Mouse (Mus musculus) small intestine, adult 2 months (tissue): ENCODE data around the gene Pth1r. TPM values are rescaled to one million over a fixed set of nuclear protein-coding genes. Genes with fewer than 3 reads are reported as not detected.

Experiments used
- H3K27ac ChIP-seq: fragments of 200-500 bp; 2 replicates; pipeline ENCODE4 v1.5.1; 2012; ENCODE audit warnings: low read depth, low read length, control low read depth, inconsistent platforms; ENCODE audit not compliant: insufficient read depth
- H3K27me3 ChIP-seq: fragments of 200-500 bp; 2 replicates; pipeline ENCODE4 v1.6.1; 2012; ENCODE audit warnings: mild to moderate bottlenecking, moderate library complexity, low read length, inconsistent platforms; ENCODE audit not compliant: control insufficient read depth, insufficient read depth
- H3K36me3 ChIP-seq: fragments of 200-500 bp; 2 replicates; pipeline ENCODE4 v1.6.1; 2012; ENCODE audit warnings: mild to moderate bottlenecking, low read length, control low read depth, inconsistent platforms; ENCODE audit not compliant: control insufficient read depth, insufficient read depth
- H3K4me1 ChIP-seq: fragments of 200-500 bp; 2 replicates; pipeline ENCODE4 v1.6.1; 2012; ENCODE audit warnings: low read length, inconsistent platforms, mixed read lengths; ENCODE audit not compliant: control insufficient read depth, insufficient read depth, insufficient read length
- H3K4me3 ChIP-seq: fragments of 200-500 bp; 2 replicates; pipeline ENCODE4 v1.5.1; 2012; ENCODE audit warnings: low read depth, mild to moderate bottlenecking, control low read depth, inconsistent platforms, low read length, moderate library complexity
- CTCF ChIP-seq: fragments of 200-500 bp; IDR thresholded peaks from 2 replicates; pipeline ENCODE4 v1.5.1; 2012; ENCODE audit warnings: low read depth, mild to moderate bottlenecking, control low read depth, inconsistent platforms, low read length, moderate library complexity, mixed read lengths; ENCODE audit not compliant: insufficient replicate concordance, insufficient read length; ENCODE audit errors: extremely low read depth
- POLR2A ChIP-seq: fragments of 200-500 bp; IDR thresholded peaks from 2 replicates; pipeline ENCODE4 v1.6.1; 2012; ENCODE audit warnings: low read depth, mild to moderate bottlenecking, control low read depth, inconsistent platforms, low read length, moderate library complexity
- WGBS: fragments of 180-500 bp; shearing (Covaris S2); methylation state at CpG from one replicate; pipeline ENCODE4 v1.1.7; 2018; 5-methylcytosine and 5-hydroxymethylcytosine counted together
- polyA plus RNA-seq: library from polyadenylated mRNA; depleted of rRNA; stranded (reverse); fragments of >200 nt; gene quantifications from 2 replicates; pipeline ENCODE4 v1.2.3, GENCODE M21; 2012

The Pth1r gene
- polyA plus RNA-seq, 1 experiment, result 7.3 TPM

DNA sequence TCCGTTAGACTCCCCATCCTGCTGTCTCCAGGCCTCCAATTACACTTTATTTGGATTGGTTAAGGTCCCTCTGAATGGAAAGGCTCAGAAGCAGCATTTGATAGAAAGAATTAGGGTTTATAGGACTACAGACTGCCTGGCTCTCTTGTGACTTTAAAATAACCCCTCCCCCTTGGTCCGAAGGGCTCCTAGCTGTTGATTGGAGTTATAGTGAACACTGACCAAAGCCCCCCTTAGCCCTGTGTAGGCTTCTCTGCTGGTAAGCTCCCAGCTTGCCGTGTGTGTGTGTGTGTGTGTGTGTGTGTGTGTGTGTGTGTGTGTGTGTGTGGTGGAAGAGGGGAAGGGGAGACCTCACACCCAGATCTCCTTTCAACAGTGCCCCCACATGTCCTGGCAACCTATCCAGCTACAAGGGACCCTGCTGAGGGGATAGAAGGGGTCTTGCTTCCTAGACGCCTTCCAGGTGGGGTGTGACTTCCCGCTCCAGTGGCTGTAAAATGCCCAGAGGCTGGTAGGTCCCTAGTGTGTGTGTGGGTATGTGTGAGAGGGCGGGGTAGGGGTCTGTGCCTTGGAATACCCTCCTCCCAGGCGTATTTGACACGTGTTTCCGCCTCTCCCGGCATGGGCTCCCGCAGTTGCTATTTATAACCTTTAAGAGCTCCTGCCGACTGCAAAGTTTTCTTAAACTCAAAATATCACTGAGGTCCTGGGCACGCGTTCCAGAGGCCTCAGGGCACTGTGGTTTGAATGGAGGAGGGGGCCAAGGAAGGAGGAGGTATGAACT, 3.7 kb upstream of the Pth1r start:
- no peak overlapping the region for H3K4me3 ChIP-seq
- H3K27ac ChIP-seq, result no peak overlapping the region
- H3K36me3 ChIP-seq, result no peaks in the 10 kb centered on the region
- 50% methylated on average over 14 of the region's 14 CpGs for WGBS
- no peaks in the 10 kb centered on the region for H3K4me1 ChIP-seq
- H3K27me3 ChIP-seq, result peaks cover 3% of the 10 kb centered on the region
- TF ChIP-seq CTCF (no peak), POLR2A (no peak)

DNA sequence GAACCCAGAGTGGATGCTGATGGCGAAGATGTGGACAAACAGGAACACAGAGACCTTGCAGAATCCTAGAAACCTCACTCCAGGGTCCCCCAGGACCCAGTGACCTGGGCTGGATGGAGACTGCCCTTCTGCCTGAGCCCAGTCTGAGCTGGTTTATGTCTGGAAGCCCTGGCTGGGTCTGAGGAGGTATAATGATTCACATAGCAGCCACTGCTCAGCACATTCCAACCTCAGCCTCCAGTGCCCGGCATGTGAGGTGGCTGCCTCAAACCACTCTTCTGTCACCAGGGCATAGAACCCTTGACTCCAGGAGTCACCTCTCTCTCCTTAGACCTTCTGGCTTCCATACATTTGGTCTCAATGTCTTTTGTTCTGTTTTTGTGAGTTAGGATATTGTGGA, 1.5 kb upstream of the Pth1r start:
- Histone ChIP-seq H3K4me3 (no peak overlapping the region), H3K36me3 (no peaks in the 10 kb centered on the region), H3K27ac (no peak overlapping the region), H3K27me3 (peaks cover 16% of the 10 kb centered on the region), H3K4me1 (no peaks in the 10 kb centered on the region)
- TF ChIP-seq CTCF (no peak), POLR2A (no peak)
- 57% methylated on average over 2 of the region's 2 CpGs for WGBS

DNA sequence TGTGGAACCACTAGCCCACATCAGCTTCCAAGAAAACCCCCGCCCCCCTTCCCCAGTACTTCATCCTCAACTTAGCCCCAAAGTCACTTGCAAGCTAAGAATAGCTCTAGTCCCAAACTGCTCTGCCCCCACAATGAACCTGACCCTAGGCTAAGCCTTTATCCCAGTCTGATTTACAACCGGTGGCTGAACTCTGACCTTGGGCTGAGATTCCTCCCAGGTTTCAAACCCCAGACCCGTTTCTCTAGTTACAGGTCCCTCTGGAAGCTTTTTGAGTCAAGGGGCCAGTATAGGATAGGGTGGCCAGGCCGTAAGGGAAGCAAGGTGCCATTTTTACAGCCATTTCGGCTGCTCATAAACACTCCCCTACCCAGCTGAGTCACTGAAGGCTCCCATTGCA, 707 bp downstream of the Pth1r start:
- Histone ChIP-seq H3K36me3 (no peaks in the 10 kb centered on the region), H3K4me3 (no peak overlapping the region), H3K27ac (no peak overlapping the region), H3K4me1 (no peaks in the 10 kb centered on the region), H3K27me3 (peaks cover 38% of the 10 kb centered on the region)
- WGBS, result 56% methylated on average over 5 of the region's 5 CpGs
- TF ChIP-seq POLR2A, result no peak
- TF ChIP-seq CTCF, result no peak

DNA sequence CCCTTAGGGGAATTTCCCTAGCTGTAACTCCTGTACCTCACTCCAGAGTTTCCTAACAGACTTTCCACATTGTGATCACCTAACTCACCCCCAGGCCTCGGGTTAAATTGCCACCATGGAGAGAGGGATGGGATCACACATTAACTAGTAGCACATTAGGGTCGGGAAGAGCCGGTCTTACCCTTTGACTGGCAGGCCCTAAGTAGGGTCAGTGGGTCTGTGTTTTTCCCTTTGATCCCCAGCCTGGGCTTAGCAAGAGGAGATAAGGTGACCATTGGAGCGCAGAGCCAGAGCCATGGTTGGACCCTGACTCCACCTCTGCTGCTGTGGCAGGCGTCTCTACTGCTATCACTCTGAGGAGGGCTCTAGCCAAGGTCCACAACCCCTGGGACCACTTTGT, 1.2 kb downstream of the Pth1r start:
- Histone ChIP-seq H3K4me1 (no peaks in the 10 kb centered on the region), H3K27ac (no peak overlapping the region), H3K4me3 (no peak overlapping the region), H3K36me3 (no peaks in the 10 kb centered on the region), H3K27me3 (peaks cover 38% of the 10 kb centered on the region)
- WGBS, result 42% methylated on average over 5 of the region's 5 CpGs
- TF ChIP-seq POLR2A, result no peak
- TF ChIP-seq CTCF, result no peak

- 9% methylated on average over 50 of the region's 63 CpGs for WGBS
- peak overlapping the region; percentile 64 for H3K4me3 ChIP-seq
- TF ChIP-seq POLR2A, result no peak
- TF ChIP-seq CTCF, result no peak
- H3K4me1 ChIP-seq, result no peaks in the 10 kb centered on the region
- peaks cover 43% of the 10 kb centered on the region for H3K27me3 ChIP-seq
- no peaks in the 10 kb centered on the region for H3K36me3 ChIP-seq
- H3K27ac ChIP-seq, result no peak overlapping the region
Observed at GRCm38 (mm10) chr9:110743456-110744323, 3.3 kb downstream of the Pth1r start.

- no peak overlapping the region for H3K27ac ChIP-seq
- no peak for TF ChIP-seq POLR2A
- TF ChIP-seq CTCF, result no peak
- no peaks in the 10 kb centered on the region for H3K4me1 ChIP-seq
- peaks cover 43% of the 10 kb centered on the region for H3K27me3 ChIP-seq
- WGBS, result 1% methylated on average over 49 of the region's 49 CpGs
- H3K36me3 ChIP-seq, result no peaks in the 10 kb centered on the region
- peak overlapping the region; percentile 64 for H3K4me3 ChIP-seq
Observed at GRCm38 (mm10) chr9:110742951-110743455, 3.9 kb downstream of the Pth1r start.
